Comparison of ENCODE assay signal across 17 mouse cellular contexts in genomic region chr7:72601933-72602332, GRCm38 (mm10).
A peak's percentile ranks its signal among the peaks of the same experiment; 100 is the strongest.
DNase-seq lines count a peak whose midpoint lies in the region; ATAC-seq lines count a peak whose summit lies in the region.
"Had no signal": no experiment of that assay in that cellular context is flagged by ENCODE, and none has a peak within 500 bp of the region (broad histone marks: within the 10 kb centered on the region; RNA-seq: fewer than 3 reads in every experiment).

No protein-coding gene starts in this region.

- no peak overlapping the region for H3K9ac ChIP-seq in embryonic facial prominence, embryonic 15.5 days
- H3K9ac ChIP-seq in hindbrain, embryonic 14.5 days, result no peak overlapping the region
- H3K9ac ChIP-seq in midbrain, embryonic 16.5 days (ENCODE audit: low read depth, low read length), result no peak overlapping the region
- H3K9ac ChIP-seq: liver, embryonic 12.5 days; lung, embryonic 15.5 days had no signal

- H3K36me3 ChIP-seq in embryonic facial prominence, embryonic 15.5 days, result no peaks in the 10 kb centered on the region
- H3K36me3 ChIP-seq in hindbrain, embryonic 14.5 days (replicated peaks; ENCODE audit: control insufficient read depth, insufficient read depth), result no peaks in the 10 kb centered on the region
- H3K36me3 ChIP-seq in midbrain, embryonic 16.5 days (ENCODE audit: control insufficient read depth, insufficient read depth, low read length), result no peaks in the 10 kb centered on the region
- H3K36me3 ChIP-seq: liver, embryonic 12.5 days; lung, embryonic 15.5 days had no signal

- no peaks in the 10 kb centered on the region for H3K27me3 ChIP-seq in embryonic facial prominence, embryonic 15.5 days
- no peaks in the 10 kb centered on the region for H3K27me3 ChIP-seq in hindbrain, embryonic 14.5 days (ENCODE audit: control insufficient read depth, insufficient read depth, low read length)
- no peaks in the 10 kb centered on the region for H3K27me3 ChIP-seq in midbrain, embryonic 16.5 days (ENCODE audit: control insufficient read depth, insufficient read depth, low read depth, low read length)
- H3K27me3 ChIP-seq: liver, embryonic 12.5 days; lung, embryonic 15.5 days had no signal

- 62% methylated on average over 8 of the region's 8 CpGs for WGBS in embryonic facial prominence, embryonic 15.5 days
- WGBS in hindbrain, embryonic 14.5 days, result 36% methylated on average over 8 of the region's 8 CpGs
- WGBS in midbrain, embryonic 16.5 days, result 39% methylated on average over 8 of the region's 8 CpGs

- peak; percentile 27 to 31 for DNase-seq in cerebellum, postnatal 10 days
- no peak for DNase-seq in cerebellum, adult 9-11 months
- peak; percentile 66 for DNase-seq in hindbrain, embryonic 14.5 days (ENCODE audit: low spot score)
- DNase-seq in kidney, postnatal 10 days, result no peak
- DNase-seq in liver, result no peak
- DNase-seq: cerebellum, postnatal 36 days; gastrocnemius, postnatal 25 days; thymus, postnatal 25 days had no signal

- H3K9me3 ChIP-seq in embryonic facial prominence, embryonic 15.5 days (replicated peaks), result no peaks in the 10 kb centered on the region
- H3K9me3 ChIP-seq in hindbrain, embryonic 14.5 days (ENCODE audit: control insufficient read depth, low read length), result no peaks in the 10 kb centered on the region
- H3K9me3 ChIP-seq in midbrain, embryonic 16.5 days (replicated peaks; ENCODE audit: control insufficient read depth, low read length, poor library complexity, severe bottlenecking), result no peaks in the 10 kb centered on the region
- H3K9me3 ChIP-seq: liver, embryonic 12.5 days; lung, embryonic 15.5 days had no signal

- no peak overlapping the region for H3K27ac ChIP-seq in embryonic facial prominence, embryonic 15.5 days (replicated peaks)
- H3K27ac ChIP-seq in hindbrain, embryonic 14.5 days, result peak overlapping the region; percentile 57; the same call in 1 of the 2 replicates
- H3K27ac ChIP-seq in midbrain, embryonic 16.5 days (ENCODE audit: low read length), result no peak overlapping the region
- H3K27ac ChIP-seq: kidney, postnatal 0 days; liver, embryonic 12.5 days; lung, embryonic 15.5 days; stomach, postnatal 0 days had no signal

- peak; percentile 76 for ATAC-seq in embryonic facial prominence, embryonic 15.5 days (ENCODE audit: insufficient number of reproducible peaks, low FRiP score, low TSS enrichment, low read depth)
- peak; percentile 88 for ATAC-seq in hindbrain, embryonic 14.5 days (ENCODE audit: low FRiP score)
- peak; percentile 58 for ATAC-seq in midbrain, embryonic 16.5 days
- no peak for ATAC-seq in CD4-positive, CD25-positive, alpha-beta regulatory T cell, adult 4 months
- ATAC-seq: intestine, embryonic 16.5 days; liver, embryonic 12.5 days had no signal

- H3K4me1 ChIP-seq in embryonic facial prominence, embryonic 15.5 days, result no peaks in the 10 kb centered on the region
- H3K4me1 ChIP-seq in hindbrain, embryonic 14.5 days (replicated peaks; ENCODE audit: control insufficient read depth, insufficient read depth, low read length), result peaks cover 4% of the 10 kb centered on the region; the same call in 1 of the 2 replicates
- H3K4me1 ChIP-seq in midbrain, embryonic 16.5 days (ENCODE audit: control insufficient read depth, insufficient read depth, low read length), result peaks cover 3% of the 10 kb centered on the region; the same call in 1 of the 2 replicates
- H3K4me1 ChIP-seq: liver, embryonic 12.5 days; lung, embryonic 15.5 days had no signal

- no peak overlapping the region for H3K4me3 ChIP-seq in embryonic facial prominence, embryonic 15.5 days (replicated peaks)
- no peak overlapping the region for H3K4me3 ChIP-seq in hindbrain, embryonic 14.5 days (replicated peaks; ENCODE audit: low read length)
- H3K4me3 ChIP-seq in midbrain, embryonic 16.5 days (ENCODE audit: low read depth, low read length), result no peak overlapping the region
- H3K4me3 ChIP-seq: liver, embryonic 12.5 days; lung, embryonic 15.5 days had no signal

- H3K4me2 ChIP-seq in embryonic facial prominence, embryonic 15.5 days (replicated peaks), result no peak overlapping the region
- no peak overlapping the region for H3K4me2 ChIP-seq in hindbrain, embryonic 14.5 days (replicated peaks)
- no peak overlapping the region for H3K4me2 ChIP-seq in midbrain, embryonic 16.5 days (ENCODE audit: low read length)
- H3K4me2 ChIP-seq: heart, embryonic 11.5 days; liver, embryonic 12.5 days; lung, embryonic 15.5 days had no signal

Comparison
In these comparisons a context has a peak if more than half of its experiments do, and no peak if none do; other contexts are left out.
1. DNase-seq: peak in cerebellum, postnatal 10 days (2 of 2) and hindbrain, embryonic 14.5 days (single experiment); none in cerebellum, adult 9-11 months (single experiment), kidney, postnatal 10 days (single experiment) and liver (single experiment).